Mouse (Mus musculus) CH12.LX (cell line): ENCODE measurements at regions not wholly inside any gene's neighbourhood (a gene's known extent, or its start where the extent isn't known, plus 50 kb on each side); places are given as distances from the start of the nearest gene placed in this dataset.

ENCODE experiments used
- CHD1 ChIP-seq: IDR thresholded peaks from 2 replicates; pipeline ENCODE4 v1.6.1; 2012; ENCODE audit warnings: low read depth, low read length, improper control_type of control experiment, inconsistent platforms
- CHD2 ChIP-seq: IDR thresholded peaks from 2 replicates; pipeline ENCODE4 v1.6.1; 2011; ENCODE audit warnings: low read length, improper control_type of control experiment
- CTCF ChIP-seq, 2 experiments: IDR thresholded peaks in 1 of 2; conservative IDR thresholded peaks in 1 of 2; 2 replicates each; pipeline ENCODE4 v1.5.1; 2011 to 2012; ENCODE audit warnings: low read depth in 2 of 2, low read length in 2 of 2, improper control_type of control experiment in 1 of 2, inconsistent platforms in 1 of 2, mild to moderate bottlenecking in 1 of 2, moderate library complexity in 1 of 2
- E2F4 ChIP-seq: IDR thresholded peaks from 2 replicates; pipeline ENCODE4 v1.6.1; 2011; ENCODE audit warnings: low read depth, low read length, improper control_type of control experiment; ENCODE audit not compliant: insufficient replicate concordance
- ELF1 ChIP-seq: IDR thresholded peaks from 2 replicates; pipeline ENCODE4 v1.6.1; 2014; ENCODE audit warnings: low read depth, mild to moderate bottlenecking, inconsistent platforms, low read length, improper control_type of control experiment
- EP300 ChIP-seq: IDR thresholded peaks from 2 replicates; pipeline ENCODE4 v1.6.1; 2011; ENCODE audit warnings: low read length, improper control_type of control experiment
- GABPA ChIP-seq: IDR thresholded peaks from 2 replicates; pipeline ENCODE4 v1.6.1; 2012; ENCODE audit warnings: low read depth, low read length, improper control_type of control experiment, inconsistent platforms; ENCODE audit not compliant: insufficient replicate concordance
- MAFK ChIP-seq: IDR thresholded peaks from 2 replicates; pipeline ENCODE4 v1.6.1; 2011; ENCODE audit warnings: low read length, improper control_type of control experiment; ENCODE audit not compliant: insufficient replicate concordance
- POLR2A ChIP-seq: IDR thresholded peaks from 2 replicates; pipeline ENCODE4 v1.6.1; 2011; ENCODE audit warnings: low read depth, mild to moderate bottlenecking, improper control_type of control experiment, low read length
- SMC3 ChIP-seq: IDR thresholded peaks from 2 replicates; pipeline ENCODE4 v1.6.1; 2011; ENCODE audit warnings: low read depth, low read length, improper control_type of control experiment
- TBP ChIP-seq: conservative IDR thresholded peaks from 2 replicates; pipeline ENCODE4 v1.6.1; 2011; ENCODE audit warnings: low read depth, low read length, improper control_type of control experiment
- TCF12 ChIP-seq: IDR thresholded peaks from 2 replicates; pipeline ENCODE4 v1.6.1; 2014; ENCODE audit warnings: low read depth, mild to moderate bottlenecking, inconsistent platforms, low read length, improper control_type of control experiment
- ZC3H11A ChIP-seq: IDR thresholded peaks from 2 replicates; pipeline ENCODE4 v1.6.1; 2012; ENCODE audit warnings: low read depth, mild to moderate bottlenecking, inconsistent platforms, low read length, improper control_type of control experiment
- ZMIZ1 ChIP-seq: IDR thresholded peaks from 2 replicates; pipeline ENCODE4 v1.6.1; 2012; ENCODE audit warnings: low read depth, mild to moderate bottlenecking, inconsistent platforms, low read length, improper control_type of control experiment

DNA sequence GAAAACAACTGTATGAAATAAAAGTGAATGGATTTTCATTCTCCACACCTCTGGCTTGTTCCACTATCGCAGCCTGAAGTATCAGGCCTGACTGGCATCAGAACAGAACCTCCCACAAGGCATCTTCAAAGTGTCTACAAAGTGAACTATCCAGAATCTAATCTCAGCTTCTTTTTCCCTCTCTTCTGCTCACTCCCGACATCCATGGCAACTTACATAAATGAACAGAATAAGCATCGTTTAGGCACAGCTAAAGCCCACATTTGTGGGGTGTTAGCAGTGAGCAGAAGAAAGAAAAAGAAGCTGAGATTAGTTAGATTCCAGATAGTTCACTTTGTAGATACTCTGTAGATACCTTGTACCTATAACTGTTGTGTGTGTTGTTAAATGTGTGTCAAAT is 182.0 kb downstream of the Lmo4 start:
- TF ChIP-seq POLR2A = no peak
- no peak for TF ChIP-seq CHD2
- no peak for TF ChIP-seq GABPA
- TF ChIP-seq SMC3 = no peak
- TF ChIP-seq CHD1 = no peak
- TF ChIP-seq TCF12 = no peak
- no peak for TF ChIP-seq ZC3H11A
- TF ChIP-seq TBP = no peak
- no peak for TF ChIP-seq ZMIZ1
- TF ChIP-seq EP300 = no peak
- no peak for TF ChIP-seq CTCF (conservative IDR thresholded peaks at IDR 0.05 in 1 of 2, IDR thresholded peaks at IDR 0.05 in 1 of 2; ENCODE audit: low read depth in 2 of 2, low read length in 2 of 2)
- no peak for TF ChIP-seq MAFK
- no peak for TF ChIP-seq ELF1
- no peak for TF ChIP-seq E2F4
